Mouse (Mus musculus) embryonic fibroblast, embryonic 13.5 days (primary cell): ENCODE results near the gene Slamf7.

Source experiments
- CTCF ChIP-seq: IDR thresholded peaks from 2 replicates; pipeline ENCODE4 v1.5.1; 2011; ENCODE audit warnings: mild to moderate bottlenecking, control low read depth, low read length, moderate library complexity, borderline replicate concordance; ENCODE audit not compliant: insufficient read depth
- POLR2A ChIP-seq: IDR thresholded peaks from 2 replicates; pipeline ENCODE4 v1.6.1; 2011; ENCODE audit warnings: low read depth, mild to moderate bottlenecking, control low read depth, low read length, moderate library complexity

DNA sequence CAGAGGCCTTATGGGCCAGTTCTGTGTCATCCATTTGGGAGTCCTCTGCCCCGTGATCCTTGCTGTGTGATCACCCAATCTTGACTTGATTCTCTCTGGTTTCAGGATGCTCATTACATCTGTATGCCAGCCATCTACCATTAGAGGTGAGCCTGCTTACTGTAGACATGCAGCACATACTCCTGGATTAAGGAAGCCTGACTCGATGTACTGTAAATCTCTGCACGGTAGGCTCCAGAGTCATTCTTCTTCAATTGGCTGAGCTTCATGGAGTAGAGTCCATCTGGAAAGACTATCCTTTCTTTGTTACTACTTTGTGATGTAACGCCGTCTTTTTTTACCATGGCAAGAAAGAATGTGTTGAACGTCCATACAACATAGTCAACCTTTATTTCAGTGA lies 12.0 kb downstream of the Slamf7 start:
- no peak for TF ChIP-seq CTCF
- no peak for TF ChIP-seq POLR2A
